Comparison of ENCODE assay signal across 14 mouse cellular contexts in genomic region chrX:168350431-168350830, GRCm38 (mm10).
"Had no signal": no experiment of that assay in that cellular context is flagged by ENCODE, and none has a peak within 500 bp of the region (broad histone marks: within the 10 kb centered on the region; RNA-seq: fewer than 3 reads in every experiment).

No protein-coding gene starts in this region.

- H3K4me1 ChIP-seq: intestine, embryonic 15.5 days; limb, embryonic 10.5 days; liver, embryonic 15.5 days; neural tube, embryonic 15.5 days had no signal

- DNase-seq: kidney, adult 18-20 months; kidney, postnatal 25 days; lung, adult 2 months; lung, postnatal 36 days; midbrain, embryonic 14.5 days; thymus, adult 18-20 months; thymus, postnatal 14 days had no signal

- ATAC-seq: intestine, embryonic 15.5 days; lung, postnatal 0 days had no signal

- H3K4me3 ChIP-seq: intestine, embryonic 15.5 days; limb, embryonic 10.5 days; liver, embryonic 15.5 days; myocyte; neural tube, embryonic 15.5 days had no signal

- H3K27ac ChIP-seq: intestine, embryonic 15.5 days; limb, embryonic 10.5 days; liver, embryonic 15.5 days; neural tube, embryonic 15.5 days; stomach, postnatal 0 days had no signal
